Mouse (Mus musculus): ENCODE measurements around the gene 1700028P14Rik.

GRCm38 (mm10) chr19:23673021-23673420 lies 20.4 kb upstream of the 1700028P14Rik start:
- no peak for TF ChIP-seq CTCF (IDR thresholded peaks at IDR 0.05; ENCODE audit: control insufficient read depth, insufficient read depth, low read length)
- no peak for TF ChIP-seq POLR2A (IDR thresholded peaks at IDR 0.05; ENCODE audit: borderline replicate concordance, control insufficient read depth, low read depth, low read length)

All from bone marrow, adult 2 months (tissue).